Mouse (Mus musculus): ENCODE measurements around the gene Gm49320.

DNA sequence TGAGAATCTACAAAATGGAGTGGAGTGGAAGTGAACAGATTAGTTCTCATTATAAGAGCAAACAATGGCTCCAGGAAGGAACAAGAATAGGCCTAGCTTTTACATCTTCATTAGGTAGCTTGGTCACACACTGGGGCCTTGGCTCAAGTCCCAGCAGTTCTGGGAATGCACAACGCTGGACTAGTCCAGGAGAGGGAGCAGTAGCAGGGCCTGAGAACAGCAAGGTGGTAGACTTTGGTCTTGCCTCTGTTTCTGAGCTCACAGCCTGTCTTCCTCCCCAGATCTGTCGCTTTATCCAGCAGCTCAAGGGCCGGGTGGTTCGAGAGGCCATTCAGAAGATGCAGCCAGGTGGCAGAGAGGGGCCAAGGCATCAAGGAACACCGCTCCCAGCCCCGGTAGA, 15.3 kb downstream of the Gm49320 start:
- TF ChIP-seq CTCF (IDR thresholded peaks at IDR 0.05) (peak; percentile 67), EP300 (IDR thresholded peaks at IDR 0.05) (no peak)

Data from lung, postnatal 0 days (tissue).